Mouse (Mus musculus) heart, embryonic 12.5 days (tissue): ENCODE data around the gene Tspan5. TPM values are rescaled to one million over a fixed set of nuclear protein-coding genes. Genes with fewer than 3 reads are reported as not detected.

ENCODE experiments used
- ATAC-seq: fragments of 200-750 bp; cut with Nextera tagmentation; 2 replicates; pipeline ENCODE4 v1.8.0; 2017; ENCODE audit warnings: moderate TSS enrichment, moderate library complexity; ENCODE audit not compliant: insufficient number of reproducible peaks, low FRiP score
- H3K27ac ChIP-seq: fragments of 300-500 bp; sonication (generic); 2 replicates; pipeline ENCODE4 v1.5.1; 2016; ENCODE audit warnings: mild to moderate bottlenecking, moderate library complexity; ENCODE audit not compliant: poor library complexity, severe bottlenecking
- H3K27me3 ChIP-seq: fragments of 300-500 bp; sonication (generic); replicated peaks from 2 replicates; pipeline ENCODE4 v1.6.1; 2016; ENCODE audit warnings: mild to moderate bottlenecking, moderate library complexity
- H3K36me3 ChIP-seq: fragments of 300-500 bp; sonication (generic); 2 replicates; pipeline ENCODE4 v1.6.1; 2016; ENCODE audit warnings: mild to moderate bottlenecking, moderate library complexity
- H3K4me1 ChIP-seq: fragments of 300-500 bp; sonication (generic); replicated peaks from 2 replicates; pipeline ENCODE4 v1.6.1; 2016; ENCODE audit warnings: mild to moderate bottlenecking
- H3K4me2 ChIP-seq: fragments of 300-500 bp; sonication (generic); 2 replicates; pipeline ENCODE4 v1.6.1; 2016; ENCODE audit warnings: mild to moderate bottlenecking, moderate library complexity
- H3K4me3 ChIP-seq: fragments of 300-500 bp; sonication (generic); 2 replicates; pipeline ENCODE4 v1.5.1; 2016; ENCODE audit warnings: mild to moderate bottlenecking
- H3K9ac ChIP-seq: fragments of 300-500 bp; sonication (generic); 2 replicates; pipeline ENCODE4 v1.6.1; 2016; ENCODE audit warnings: mild to moderate bottlenecking, moderate library complexity
- H3K9me3 ChIP-seq: fragments of 300-500 bp; sonication (generic); replicated peaks from 2 replicates; pipeline ENCODE4 v1.6.1; 2016; ENCODE audit warnings: mild to moderate bottlenecking, moderate library complexity
- WGBS: fragments of 180-500 bp; shearing (Covaris S2); methylation state at CpG from one replicate; pipeline ENCODE4 v1.1.7; 2016; 5-methylcytosine and 5-hydroxymethylcytosine counted together
- polyA plus RNA-seq: library from polyadenylated mRNA; unstranded; fragments of >200 nt; fragmentation: Nextera tagmentation; extraction: Ambion mirVana; gene quantifications from 2 replicates; pipeline ENCODE4 v1.2.1, GENCODE M21; 2016

Tspan5 gene
- polyA plus RNA-seq, 1 experiment from 2014 or later: 18.9 TPM

DNA sequence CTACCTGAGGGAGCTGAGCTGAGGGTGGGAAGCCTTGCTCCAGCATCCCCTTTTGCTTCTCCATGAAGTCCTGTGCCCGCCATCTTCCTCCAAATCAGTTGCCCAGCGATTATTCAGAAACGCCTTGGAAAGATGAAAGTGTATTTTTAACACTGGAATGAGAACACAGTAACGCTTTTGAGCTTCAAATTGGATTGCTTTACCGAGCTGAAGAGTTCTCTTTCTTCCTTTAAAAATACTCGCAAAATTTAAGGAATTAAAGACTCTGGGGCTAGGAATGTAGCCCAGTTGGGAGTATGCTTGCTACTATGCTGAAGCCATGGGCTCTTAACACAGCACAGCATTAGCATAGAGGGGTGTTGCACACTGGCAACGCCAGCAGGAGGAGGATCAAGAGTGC, 54.0 kb downstream of the Tspan5 start:
- H3K4me1 ChIP-seq: 0 out of 2 replicates have a peak, but pooled peaks cover 8% of the 10 kb centered on the region
- H3K9ac ChIP-seq: no peak overlapping the region
- no peak overlapping the region for H3K4me2 ChIP-seq
- H3K36me3 ChIP-seq: no peaks in the 10 kb centered on the region
- H3K4me3 ChIP-seq: no peak overlapping the region
- no peaks in the 10 kb centered on the region for H3K9me3 ChIP-seq
- no peaks in the 10 kb centered on the region for H3K27me3 ChIP-seq
- H3K27ac ChIP-seq: no peak overlapping the region
- ATAC-seq: no peak
- WGBS: 83% methylated on average over 7 of the region's 7 CpGs

DNA sequence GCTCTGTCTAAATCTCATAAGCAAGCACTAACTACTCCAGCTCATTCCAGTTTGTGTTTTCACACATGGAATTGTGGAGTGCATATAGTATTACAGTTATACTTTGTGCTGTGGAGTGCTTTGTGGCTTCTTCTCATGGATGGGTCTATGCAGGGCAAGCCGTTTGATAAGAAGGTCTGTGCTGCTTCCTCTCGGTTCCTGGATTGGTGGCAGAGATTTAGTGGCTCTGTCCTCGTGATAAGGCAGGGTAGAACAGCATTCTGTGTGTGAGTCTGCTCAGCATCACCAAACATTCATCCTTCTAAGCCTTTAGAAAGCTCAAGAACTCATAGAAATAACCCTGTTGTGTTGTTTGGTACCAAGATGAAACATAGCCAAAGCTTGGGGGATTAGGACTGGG, 54.6 kb downstream of the Tspan5 start:
- no peak for ATAC-seq
- no peaks in the 10 kb centered on the region for H3K27me3 ChIP-seq

DNA sequence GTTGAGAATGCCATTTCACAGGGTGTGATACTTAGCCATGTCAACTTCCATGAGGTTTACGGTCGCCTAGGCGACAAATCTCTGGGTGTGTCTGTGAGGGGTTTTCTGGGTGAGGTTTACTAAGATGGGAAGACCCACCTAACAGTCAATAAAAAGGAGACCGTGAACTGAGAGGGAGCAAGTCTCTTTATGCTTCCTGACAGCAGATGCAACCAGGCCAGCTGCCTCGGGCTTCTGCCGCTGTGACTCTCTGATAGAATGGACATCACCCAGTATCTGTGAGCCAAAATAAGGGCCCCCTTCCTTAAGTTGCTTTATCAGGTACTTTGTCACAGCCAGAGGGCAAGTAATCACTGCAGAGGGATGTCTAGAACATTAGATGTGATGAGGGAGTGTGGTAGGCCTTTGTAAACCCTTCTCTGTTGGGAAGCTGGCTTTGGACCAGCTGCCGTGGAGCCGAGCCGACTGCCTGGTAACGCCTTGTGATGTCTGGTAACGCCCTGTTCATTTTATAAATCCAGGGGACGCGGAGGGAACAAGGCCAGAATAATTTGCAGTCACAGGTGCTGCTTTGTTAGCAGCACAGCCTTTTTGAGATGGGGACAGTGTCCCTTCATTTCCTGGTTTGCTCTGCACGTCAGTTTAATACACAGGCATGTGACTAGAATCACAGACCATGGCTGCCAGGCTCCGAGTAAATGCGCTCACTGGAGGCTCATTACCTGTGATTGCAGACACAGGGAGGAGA, 58.8 kb downstream of the Tspan5 start:
- no peak overlapping the region for H3K27ac ChIP-seq
- H3K4me1 ChIP-seq: peaks cover 12% of the 10 kb centered on the region; the same call in 1 of the 2 replicates
- H3K9me3 ChIP-seq: no peaks in the 10 kb centered on the region
- H3K4me3 ChIP-seq: no peak overlapping the region
- H3K36me3 ChIP-seq: no peaks in the 10 kb centered on the region
- no peak overlapping the region for H3K9ac ChIP-seq
- H3K27me3 ChIP-seq: no peaks in the 10 kb centered on the region
- no peak overlapping the region for H3K4me2 ChIP-seq
- no peak for ATAC-seq
- WGBS: 76% methylated on average over 16 of the region's 16 CpGs

More for the DNA sequence above, 54.6 kb downstream of the Tspan5 start:
- no peaks in the 10 kb centered on the region for H3K9me3 ChIP-seq
- no peak overlapping the region for H3K27ac ChIP-seq
- no peak overlapping the region for H3K9ac ChIP-seq
- 0 out of 2 replicates have a peak, but pooled peaks cover 9% of the 10 kb centered on the region for H3K4me1 ChIP-seq
- H3K4me2 ChIP-seq: no peak overlapping the region
- WGBS: 7% methylated on average over 3 of the region's 3 CpGs
- H3K4me3 ChIP-seq: no peak overlapping the region
- no peaks in the 10 kb centered on the region for H3K36me3 ChIP-seq

DNA sequence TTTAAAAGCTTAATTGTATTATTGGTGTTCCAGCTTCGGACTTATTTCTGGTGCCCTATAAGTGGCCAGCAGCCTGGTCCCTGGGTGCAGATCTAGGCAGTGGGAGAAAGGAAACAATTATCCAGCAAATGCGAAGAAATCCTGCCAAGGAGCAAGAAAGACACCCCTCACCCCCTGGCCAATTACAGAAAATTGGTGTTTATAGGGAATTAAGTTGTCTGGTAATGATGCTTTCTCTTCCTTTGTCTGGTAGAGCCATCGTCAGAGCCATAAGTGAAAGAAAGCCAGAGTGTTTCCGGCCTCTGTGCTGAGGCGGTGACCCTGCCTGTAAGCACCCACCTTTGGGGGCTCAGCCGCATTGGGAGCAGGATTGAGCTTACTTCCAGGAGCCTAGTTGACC, 59.7 kb downstream of the Tspan5 start:
- no peaks in the 10 kb centered on the region for H3K9me3 ChIP-seq

DNA sequence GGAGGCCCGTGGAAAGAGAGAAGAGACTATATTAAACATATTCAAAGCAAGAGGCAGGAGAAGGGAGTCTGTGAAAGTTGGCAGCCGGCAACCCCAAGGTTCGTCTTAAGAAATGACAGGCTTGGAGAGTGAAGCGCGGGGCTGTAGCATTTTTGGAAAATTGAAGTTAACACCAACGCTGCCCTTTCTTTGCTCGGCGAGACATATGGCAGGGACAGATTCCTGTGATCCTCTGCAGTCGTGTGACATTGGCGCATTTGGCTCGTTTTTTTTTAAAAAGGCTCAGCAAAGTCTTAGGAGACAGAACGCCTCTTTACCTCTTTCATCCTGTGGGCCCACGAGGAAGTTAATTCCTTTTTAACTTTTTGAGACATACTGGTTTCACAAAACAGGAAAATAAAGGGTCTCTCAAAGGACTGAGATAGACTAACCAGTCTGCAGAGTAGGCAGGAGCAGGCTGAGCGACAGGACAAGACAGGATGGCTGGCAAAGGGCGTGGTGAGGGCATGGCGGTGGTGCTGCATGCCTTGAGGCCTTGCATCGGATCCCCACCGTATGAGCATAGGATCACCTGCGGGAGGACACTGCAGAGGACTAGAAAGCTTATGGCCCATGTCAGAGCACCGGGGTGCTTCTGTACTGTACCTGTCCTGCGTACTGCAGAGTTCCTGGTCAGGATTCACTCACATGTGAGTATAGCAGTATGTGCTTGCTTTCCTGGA, 60.9 kb downstream of the Tspan5 start:
- ATAC-seq: no peak

More for the DNA sequence above, 59.7 kb downstream of the Tspan5 start:
- ATAC-seq: no peak
- no peak overlapping the region for H3K9ac ChIP-seq
- WGBS: 83% methylated on average over 6 of the region's 6 CpGs
- no peaks in the 10 kb centered on the region for H3K36me3 ChIP-seq
- no peak overlapping the region for H3K27ac ChIP-seq
- H3K4me3 ChIP-seq: no peak overlapping the region
- H3K4me1 ChIP-seq: peaks cover 9% of the 10 kb centered on the region; the same call in 1 of the 2 replicates
- H3K4me2 ChIP-seq: no peak overlapping the region
- H3K27me3 ChIP-seq: no peaks in the 10 kb centered on the region

DNA sequence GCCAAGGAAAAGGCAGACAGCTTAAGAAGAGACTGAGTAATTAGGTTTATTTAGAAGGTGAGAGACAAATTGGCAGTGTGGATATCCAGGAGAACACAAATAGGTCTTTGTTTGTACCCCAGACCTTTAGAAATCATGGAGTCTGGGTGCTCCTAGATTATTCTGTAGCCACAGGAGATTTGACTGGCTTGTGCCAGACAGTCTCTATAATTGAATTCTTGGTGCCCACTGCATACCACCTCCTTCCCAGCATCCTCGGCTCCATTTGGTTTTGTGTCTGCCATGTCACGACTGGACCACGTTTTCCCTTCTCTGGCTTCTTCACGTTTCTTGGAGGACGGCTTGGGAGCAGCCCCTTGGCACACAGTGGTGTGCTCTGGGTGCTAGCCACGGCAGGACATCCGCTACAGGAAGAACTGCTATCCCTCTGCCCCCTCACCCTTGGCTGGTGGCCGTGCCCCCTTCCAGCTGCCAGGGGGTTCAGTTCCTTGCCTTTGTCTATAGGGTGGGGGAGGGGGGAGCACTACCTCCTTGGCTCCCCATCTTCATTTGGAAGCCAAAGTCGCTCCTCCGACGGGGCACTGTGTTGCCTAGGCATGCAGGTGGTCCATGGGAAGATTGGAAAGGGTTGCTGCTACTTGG, 61.6 kb downstream of the Tspan5 start:
- H3K36me3 ChIP-seq: no peaks in the 10 kb centered on the region
- H3K4me1 ChIP-seq: peaks cover 14% of the 10 kb centered on the region
- H3K27me3 ChIP-seq: no peaks in the 10 kb centered on the region
- no peak overlapping the region for H3K9ac ChIP-seq
- no peak overlapping the region for H3K4me3 ChIP-seq
- H3K9me3 ChIP-seq: no peaks in the 10 kb centered on the region
- 81% methylated on average over 11 of the region's 11 CpGs for WGBS
- no peak overlapping the region for H3K27ac ChIP-seq
- ATAC-seq: no peak
- H3K4me2 ChIP-seq: no peak overlapping the region

More for the DNA sequence above, 60.9 kb downstream of the Tspan5 start:
- Histone ChIP-seq H3K27ac (no peak overlapping the region), H3K4me2 (no peak overlapping the region), H3K4me1 (peaks cover 9% of the 10 kb centered on the region), H3K36me3 (no peaks in the 10 kb centered on the region), H3K9me3 (no peaks in the 10 kb centered on the region), H3K4me3 (no peak overlapping the region), H3K9ac (no peak overlapping the region), H3K27me3 (no peaks in the 10 kb centered on the region)
- 73% methylated on average over 21 of the region's 21 CpGs for WGBS

DNA sequence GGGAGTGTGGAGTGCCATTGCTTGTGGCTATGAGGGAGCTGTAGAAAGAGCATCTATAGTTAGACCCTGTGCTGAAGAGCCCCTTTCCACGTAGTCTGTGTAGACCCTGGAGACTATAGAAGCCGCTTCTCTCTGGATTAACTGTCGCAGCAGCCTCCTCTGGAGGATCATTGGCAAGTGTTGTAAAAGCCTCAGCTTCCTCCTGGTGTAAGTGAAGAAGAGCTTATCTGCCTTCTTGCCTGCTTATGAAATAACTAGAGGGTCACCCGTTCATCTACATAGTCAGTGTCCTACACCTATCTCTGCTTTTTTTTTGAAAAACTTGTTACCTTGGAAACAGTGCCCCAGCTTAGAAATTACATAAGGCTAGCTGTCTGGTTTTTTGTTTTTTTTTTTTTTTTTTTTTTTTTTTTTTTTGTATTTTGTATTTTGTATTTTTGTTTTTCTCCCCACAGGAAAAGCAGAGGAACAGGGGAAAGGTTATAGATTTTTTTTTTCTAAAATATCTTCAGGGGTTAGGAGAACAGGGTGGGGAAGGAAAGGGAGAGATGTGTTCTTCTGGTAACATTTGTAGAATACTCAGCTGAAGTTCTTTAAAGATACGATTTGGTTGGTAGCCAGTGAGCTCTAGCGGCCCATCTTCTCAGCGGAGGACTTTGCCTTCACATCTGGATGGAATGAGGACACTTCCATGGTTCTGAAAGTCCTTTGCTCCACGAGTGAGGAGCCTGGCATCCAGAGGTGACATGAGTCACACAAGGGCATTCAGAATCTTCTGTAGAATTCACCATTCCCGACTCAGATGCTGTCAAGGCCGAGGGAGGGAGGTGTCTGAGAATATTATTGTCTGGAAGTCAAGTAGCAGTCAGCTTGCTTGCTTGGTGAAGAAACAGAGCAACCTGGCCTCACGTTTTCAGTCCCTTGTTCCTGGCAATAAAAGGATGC, 62.4 kb downstream of the Tspan5 start:
- 69% methylated on average over 11 of the region's 11 CpGs for whole genome bisulfite sequencing

DNA sequence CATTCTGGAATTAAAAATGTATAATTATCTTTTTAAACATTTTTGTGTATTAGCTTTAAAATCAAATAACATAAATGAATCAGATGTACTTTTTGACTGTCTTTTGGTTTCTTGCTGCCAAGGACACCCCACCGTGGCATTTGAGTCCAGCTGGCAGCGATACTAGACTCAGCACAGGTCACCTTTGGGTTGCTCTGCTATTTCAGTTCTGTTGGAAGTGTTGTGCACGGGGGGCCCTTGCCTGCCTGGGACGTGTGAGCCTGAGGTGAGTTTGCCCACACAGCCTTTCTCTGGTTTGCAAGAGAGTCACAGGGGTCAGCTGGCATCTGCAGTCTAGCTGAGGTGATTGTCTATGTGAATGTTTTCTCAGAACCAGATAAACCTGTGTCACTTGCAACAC, 65.8 kb downstream of the Tspan5 start:
- no peak for ATAC-seq
- Histone ChIP-seq H3K4me3 (no peak overlapping the region), H3K4me2 (no peak overlapping the region), H3K27me3 (no peaks in the 10 kb centered on the region), H3K4me1 (peaks cover 11% of the 10 kb centered on the region), H3K36me3 (no peaks in the 10 kb centered on the region), H3K27ac (no peak overlapping the region), H3K9me3 (no peaks in the 10 kb centered on the region), H3K9ac (no peak overlapping the region)
- WGBS: 53% methylated on average over 4 of the region's 4 CpGs

More for the DNA sequence above, 62.4 kb downstream of the Tspan5 start:
- no peak for ATAC-seq
- Histone ChIP-seq H3K4me2 (no peak overlapping the region), H3K4me1 (peaks cover 14% of the 10 kb centered on the region), H3K36me3 (no peaks in the 10 kb centered on the region), H3K27me3 (no peaks in the 10 kb centered on the region), H3K9me3 (no peaks in the 10 kb centered on the region), H3K9ac (no peak overlapping the region), H3K4me3 (no peak overlapping the region), H3K27ac (no peak overlapping the region)

DNA sequence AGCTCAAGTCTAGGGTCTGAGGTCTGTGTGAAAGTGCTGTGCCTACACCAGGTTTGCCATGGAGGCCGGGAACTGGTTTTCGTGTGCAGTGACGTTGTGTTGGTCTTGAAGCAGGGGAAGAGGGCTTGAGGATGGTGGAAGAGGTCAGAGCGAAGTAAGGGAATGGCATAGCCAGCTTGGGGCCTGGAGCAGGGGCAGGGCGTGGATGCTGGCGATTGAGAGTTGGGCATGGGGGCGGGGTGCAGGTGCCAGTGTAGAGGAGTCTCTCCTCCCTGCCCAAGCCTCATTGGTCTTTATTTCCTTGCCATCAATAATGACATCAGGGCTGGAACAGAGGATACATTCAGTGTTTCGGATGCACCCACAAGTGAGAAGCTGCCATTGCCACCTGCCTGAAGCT, 67.5 kb downstream of the Tspan5 start:
- no peak overlapping the region for H3K4me3 ChIP-seq
- H3K9ac ChIP-seq: no peak overlapping the region
- H3K36me3 ChIP-seq: no peaks in the 10 kb centered on the region
- no peak overlapping the region for H3K4me2 ChIP-seq
- H3K4me1 ChIP-seq: peaks cover 16% of the 10 kb centered on the region
- no peak for ATAC-seq
- H3K9me3 ChIP-seq: no peaks in the 10 kb centered on the region
- WGBS: 90% methylated on average over 8 of the region's 8 CpGs
- H3K27ac ChIP-seq: no peak overlapping the region
- H3K27me3 ChIP-seq: no peaks in the 10 kb centered on the region

DNA sequence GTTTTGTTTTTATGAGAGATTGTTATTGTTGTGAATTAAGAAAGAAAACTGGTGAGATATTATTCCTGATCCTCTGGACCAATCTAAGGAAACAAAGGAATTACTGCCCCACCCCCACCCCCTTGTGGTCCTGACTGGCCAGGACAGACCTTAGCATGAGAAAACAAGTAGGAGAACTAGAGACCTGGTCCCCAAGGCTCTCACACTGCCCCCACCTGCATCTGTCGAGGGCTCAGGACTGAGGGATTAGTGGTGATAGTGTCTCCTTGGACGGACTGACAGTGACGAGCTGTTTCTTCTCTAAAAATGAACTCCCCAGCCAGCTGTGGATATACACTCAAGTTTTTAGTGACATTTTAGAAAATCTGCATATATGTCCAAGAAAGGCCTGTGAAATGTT, 70.6 kb downstream of the Tspan5 start:
- WGBS: 29% methylated on average over 3 of the region's 3 CpGs
- H3K9ac ChIP-seq: no peak overlapping the region
- H3K27me3 ChIP-seq: no peaks in the 10 kb centered on the region
- ATAC-seq: no peak
- no peak overlapping the region for H3K4me2 ChIP-seq
- H3K4me1 ChIP-seq: peaks cover 29% of the 10 kb centered on the region
- H3K4me3 ChIP-seq: no peak overlapping the region
- no peaks in the 10 kb centered on the region for H3K9me3 ChIP-seq
- H3K27ac ChIP-seq: no peak overlapping the region
- H3K36me3 ChIP-seq: no peaks in the 10 kb centered on the region
